Mouse (Mus musculus) gonadal fat pad, adult 2 months (tissue): Measurements from ENCODE around the gene Usp9y. TPM values are rescaled to one million over a fixed set of nuclear protein-coding genes. Genes with fewer than 3 reads are reported as not detected.

Experiments
- DNase-seq: peaks from one replicate; pipeline ENCODE4 v3.0.0-alpha.2; 2012; ENCODE audit warnings: low read depth
- polyA plus RNA-seq: library from polyadenylated mRNA; depleted of rRNA; stranded (reverse); fragments of >200 nt; gene quantifications from 2 replicates; pipeline ENCODE4 v1.2.3, GENCODE M21; 2012; rRNA removed

Gene Usp9y
- not detected in 2 replicates for polyA plus RNA-seq

GRCm38 (mm10) chrY:1459682-1460081, at the start of gene Usp9y:
Usp9y (minus strand) TSS chrY:1459782.
- no peak for DNase-seq

- no peak for DNase-seq
Observed at GRCm38 (mm10) chrY:1293708-1294107, 165.9 kb downstream of the Usp9y start.

GRCm38 (mm10) chrY:1286171-1286795, 173.3 kb downstream of the Usp9y start, which contains the start of gene Ddx3y:
Ddx3y (minus strand) TSS chrY:1286629.
- DNase-seq, result peak; percentile 38

- DNase-seq, result no peak
Observed at GRCm38 (mm10) chrY:1285735-1286134, 173.8 kb downstream of the Usp9y start.

Other genes starting within 250 kb of the Usp9y start
- gene Uty, start 214.0 kb downstream of the Usp9y start, polyA plus RNA-seq, result 5.6 and 6.9 TPM in 2 replicates
- gene Ddx3y, start 173.2 kb downstream of the Usp9y start, polyA plus RNA-seq, result 8.2 and 8.8 TPM in 2 replicates